Mouse (Mus musculus): ENCODE results near the gene Ghrl.

Ghrl gene

DNA sequence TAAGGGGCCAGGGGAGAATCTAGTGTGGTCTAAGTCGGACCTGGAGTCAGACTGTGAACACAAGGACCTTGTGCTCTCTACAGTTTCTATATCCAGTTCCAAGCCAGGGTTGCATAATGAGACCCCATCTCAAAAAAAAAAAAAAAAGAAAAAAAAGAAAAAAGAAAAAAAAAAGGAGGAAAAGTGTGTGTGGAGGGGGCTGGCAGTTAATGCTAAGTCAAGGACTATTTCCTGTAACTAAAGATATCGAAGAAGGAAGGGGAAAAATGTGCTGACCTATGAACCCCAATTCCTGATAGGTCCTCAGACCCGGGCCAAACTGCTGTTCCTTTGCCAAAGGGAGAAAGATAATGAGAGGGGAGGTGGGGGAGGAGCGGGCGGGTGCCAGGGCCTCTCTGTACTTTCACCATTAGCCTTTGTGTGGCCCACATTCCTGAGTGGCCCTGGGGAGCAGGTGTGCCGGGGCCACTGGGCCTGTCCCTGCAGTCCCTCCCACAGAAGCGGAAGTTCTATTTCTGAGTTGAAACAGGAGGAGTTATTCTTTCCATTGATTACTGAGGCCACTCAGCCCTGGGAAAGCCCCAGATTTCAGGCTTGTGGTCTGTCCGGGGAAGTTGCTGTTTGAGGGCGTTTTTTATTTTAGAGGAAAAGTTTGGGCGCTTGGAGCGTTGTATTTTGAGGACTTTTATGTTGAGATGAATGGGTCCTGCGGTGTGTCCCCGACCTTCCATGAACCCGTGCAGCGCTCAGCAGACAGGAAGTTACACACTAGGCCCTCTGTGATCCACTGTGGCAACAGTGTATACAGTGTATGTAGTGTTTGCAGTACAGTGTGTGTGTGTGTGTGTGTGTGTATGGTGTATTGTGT is 51.2 kb downstream of the Ghrl start:
- DNase-seq (ENCODE audit: low spot score): no peak

- DNase-seq (ENCODE audit: low spot score): no peak
These were observed 52.0 kb downstream of the Ghrl start for GRCm38 (mm10) chr6:113667611-113668122.

All from yolk sac, embryonic 10.5 days (tissue).